Mouse (Mus musculus): ENCODE measurements around the gene Map4k3.
"Not testable (repeated sequence)": the region's sequence is repeated elsewhere in the genome, so short reads cannot be mapped to it uniquely, and the experiment has no call there.

The Map4k3 gene

GRCm38 (mm10) chr17:80560669-80561401, 167.4 kb downstream of the Map4k3 start:
- DNase-seq, result peak; percentile 54 to 78

GRCm38 (mm10) chr17:80559745-80560144, 168.5 kb downstream of the Map4k3 start:
- no peak for DNase-seq

- peak in 1 of 2 experiments; percentile 58 for DNase-seq
These were observed 169.2 kb downstream of the Map4k3 start for GRCm38 (mm10) chr17:80559050-80559449.

GRCm38 (mm10) chr17:80558583-80558982, 169.7 kb downstream of the Map4k3 start:
- no peak for DNase-seq

- DNase-seq, result no peak
These were observed 170.8 kb downstream of the Map4k3 start for GRCm38 (mm10) chr17:80557461-80557860.

- DNase-seq, result peak; percentile 30 to 63
These were observed 174.7 kb downstream of the Map4k3 start for GRCm38 (mm10) chr17:80553318-80554270.

- no peak for DNase-seq
These were observed 175.6 kb downstream of the Map4k3 start for GRCm38 (mm10) chr17:80552653-80553052.

GRCm38 (mm10) chr17:80550981-80551380, 177.3 kb downstream of the Map4k3 start:
- no peak for DNase-seq

GRCm38 (mm10) chr17:80546846-80547245, 181.4 kb downstream of the Map4k3 start:
- DNase-seq, result no peak

- no peak for DNase-seq
These were observed 182.1 kb downstream of the Map4k3 start for GRCm38 (mm10) chr17:80546227-80546626.

GRCm38 (mm10) chr17:80543646-80544045, 184.6 kb downstream of the Map4k3 start:
- DNase-seq, result no peak

- DNase-seq, result no peak
These were observed 191.1 kb downstream of the Map4k3 start for GRCm38 (mm10) chr17:80537136-80537535.

GRCm38 (mm10) chr17:80535633-80536032, 192.7 kb downstream of the Map4k3 start:
- DNase-seq, result no peak

- not testable (repeated sequence) for DNase-seq
These were observed 196.9 kb downstream of the Map4k3 start for GRCm38 (mm10) chr17:80531351-80531750.

Measured in spleen, adult 18-20 months (tissue).